ENCODE assay signal across 10 mouse cellular contexts in genomic region chr4:83090691-83091448, GRCm38 (mm10). TPM values are rescaled to one million over a fixed set of nuclear protein-coding genes. Genes with fewer than 3 reads are reported as not detected.
DNase-seq lines count a peak whose midpoint lies in the region; ATAC-seq lines count a peak whose summit lies in the region.
"Had no signal": no experiment of that assay in that cellular context is flagged by ENCODE, and none has a peak within 500 bp of the region (broad histone marks: within the 10 kb centered on the region; RNA-seq: fewer than 3 reads in every experiment).

No protein-coding gene starts in this region.

- ATAC-seq in heart, embryonic 14.5 days (ENCODE audit: insufficient number of reproducible peaks, insufficient read depth, low FRiP score, low read depth) = peak; percentile 61; the same call in 1 of the 2 replicates

- no peaks in the 10 kb centered on the region for H3K36me3 ChIP-seq in heart, embryonic 14.5 days (ENCODE audit: control insufficient read depth, insufficient read depth, low read length)
- H3K36me3 ChIP-seq: liver, embryonic 15.5 days; neural tube, embryonic 15.5 days had no signal

- 22% methylated on average over 6 of the region's 6 CpGs for WGBS in heart, embryonic 14.5 days

- no peaks in the 10 kb centered on the region for H3K27me3 ChIP-seq in heart, embryonic 14.5 days (ENCODE audit: control insufficient read depth, insufficient read depth, low read length)
- H3K27me3 ChIP-seq: liver, embryonic 15.5 days; neural tube, embryonic 15.5 days had no signal

- no peak overlapping the region for H3K4me3 ChIP-seq in heart, embryonic 14.5 days (ENCODE audit: control insufficient read depth in 1 of 2, insufficient read depth in 1 of 2, low read depth in 1 of 2, low read length in 2 of 2)
- H3K4me3 ChIP-seq: liver, embryonic 15.5 days; neural tube, embryonic 15.5 days had no signal

- H3K4me1 ChIP-seq in heart, embryonic 14.5 days (ENCODE audit: control insufficient read depth in 2 of 2, insufficient read depth in 2 of 2, low read length in 2 of 2) = peaks cover 5 to 9% of the 10 kb centered on the region in 2 experiments; a peak in 2 of 4 replicates
- H3K4me1 ChIP-seq: liver, embryonic 15.5 days; neural tube, embryonic 15.5 days had no signal

- DNase-seq in left cerebral cortex, postnatal 4 days = peak; percentile 79
- no peak for DNase-seq in left cerebral cortex, adult 8-10 months (ENCODE audit: low spot score in 2 of 2)
- DNase-seq in Muller cell, postnatal 12 days (ENCODE audit: inconsistent ontology term) = peak; percentile 52
- DNase-seq in adrenal gland, postnatal 14 days = peak; percentile 41
- DNase-seq in layer of hippocampus, postnatal 14 days (ENCODE audit: low spot score in 2 of 2) = no peak
- no peak for DNase-seq in embryo, embryonic 10 days (ENCODE audit: low spot score)
- DNase-seq: thymus, adult 18-20 months had no signal

- H3K27ac ChIP-seq in heart, embryonic 14.5 days (replicated peaks in 1 of 2; ENCODE audit: control insufficient read depth in 1 of 2, insufficient read depth in 1 of 2, low read depth in 2 of 2, low read length in 2 of 2) = peak overlapping the region in 1 of 2 experiments; percentile 46; a peak in 1 of 4 replicates
- H3K27ac ChIP-seq: liver, embryonic 15.5 days; neural tube, embryonic 15.5 days had no signal

- intact Hi-C loops in left cerebral cortex, postnatal 4 days (cut with DNase I) = no loop called here

- no peak overlapping the region for H3K9ac ChIP-seq in heart, embryonic 14.5 days (ENCODE audit: low read length)
- H3K9ac ChIP-seq: liver, embryonic 15.5 days; neural tube, embryonic 15.5 days had no signal

- H3K4me2 ChIP-seq in heart, embryonic 14.5 days (ENCODE audit: low read length) = no peak overlapping the region
- H3K4me2 ChIP-seq: liver, embryonic 15.5 days; neural tube, embryonic 15.5 days had no signal

- no peaks in the 10 kb centered on the region for H3K9me3 ChIP-seq in heart, embryonic 14.5 days (ENCODE audit: control insufficient read depth, low read length)
- H3K9me3 ChIP-seq: liver, embryonic 15.5 days; neural tube, embryonic 15.5 days had no signal

RNA-seq across cellular contexts. Expression of gene Frem1, which starts 38.7 kb away (rescaled TPM):
- 1 to 10 TPM; 3.6 to 4.0 TPM for total RNA-seq in left cerebral cortex, postnatal 4 days (2021)
- total RNA-seq in left cerebral cortex, adult 8-10 months (2022) = 1 to 10 TPM; 2.0 to 2.6 (median 2.2) TPM
- 2.2 and 3.4 TPM in 2 replicates for total RNA-seq in adrenal gland, postnatal 14 days (2021)
- polyA plus RNA-seq in heart, embryonic 14.5 days (2014; fragmentation: Nextera tagmentation; extraction: Ambion mirVana) = 6.4 and 7.5 TPM in 2 replicates
- total RNA-seq in layer of hippocampus, postnatal 14 days (2021) = 1 to 10 TPM; 4.5 to 5.9 TPM

Comparison
In these comparisons a context has a peak if more than half of its experiments do, and no peak if none do; other contexts are left out.
1. DNase-seq: peak in left cerebral cortex, postnatal 4 days (single experiment), Muller cell, postnatal 12 days (single experiment) and adrenal gland, postnatal 14 days (single experiment); none in left cerebral cortex, adult 8-10 months (0 of 2), layer of hippocampus, postnatal 14 days (0 of 2) and embryo, embryonic 10 days (single experiment).